Mouse (Mus musculus): ENCODE measurements at regions not wholly inside any gene's neighbourhood (a gene's known extent, or its start where the extent isn't known, plus 50 kb on each side); places are given as distances from the start of the nearest gene placed in this dataset.

- TF ChIP-seq CTCF (IDR thresholded peaks at IDR 0.05; ENCODE audit: borderline replicate concordance, insufficient read depth, low read depth, low read length) (no peak), POLR2A (IDR thresholded peaks at IDR 0.05; ENCODE audit: borderline replicate concordance, insufficient read depth, low read length) (no peak)
Observed at GRCm38 (mm10) chr13:37712908-37713496, 65.2 kb upstream of the Rreb1 start.

Data from cerebellum, adult 2 months (tissue).